Mouse (Mus musculus) brown adipose tissue, adult 24 weeks (tissue): ENCODE results near the gene Tlr2. TPM values are rescaled to one million over a fixed set of nuclear protein-coding genes. Genes with fewer than 3 reads are reported as not detected.

Experiments
- H3K27ac ChIP-seq: fragments of 200-500 bp; replicated peaks from 2 replicates; pipeline ENCODE4 v1.5.1; 2012; ENCODE audit warnings: low read depth, mild to moderate bottlenecking, low read length
- H3K4me1 ChIP-seq: fragments of 200-500 bp; 2 replicates; pipeline ENCODE4 v1.6.1; 2012; ENCODE audit warnings: low read length, mixed read lengths; ENCODE audit not compliant: control insufficient read depth, insufficient read depth, insufficient read length
- H3K4me3 ChIP-seq: fragments of 200-500 bp; 2 replicates; pipeline ENCODE4 v1.5.1; 2012; ENCODE audit warnings: low read depth, mild to moderate bottlenecking, low read length, moderate library complexity; ENCODE audit not compliant: insufficient read depth
- polyA plus RNA-seq: library from polyadenylated mRNA; stranded (reverse); fragments of >200 nt; gene quantifications from 2 replicates; pipeline ENCODE4 v1.2.4, GENCODE M21; 2012; ENCODE audit not compliant: missing spikeins, insufficient read depth, insufficient read length

Gene Tlr2
- polyA plus RNA-seq, 1 experiment, result 1.3 TPM

GRCm38 (mm10) chr3:83797828-83798227 is 43.7 kb downstream of the Tlr2 start:
- Histone ChIP-seq H3K4me1 (no peaks in the 10 kb centered on the region), H3K4me3 (no peak overlapping the region), H3K27ac (no peak overlapping the region)

DNA sequence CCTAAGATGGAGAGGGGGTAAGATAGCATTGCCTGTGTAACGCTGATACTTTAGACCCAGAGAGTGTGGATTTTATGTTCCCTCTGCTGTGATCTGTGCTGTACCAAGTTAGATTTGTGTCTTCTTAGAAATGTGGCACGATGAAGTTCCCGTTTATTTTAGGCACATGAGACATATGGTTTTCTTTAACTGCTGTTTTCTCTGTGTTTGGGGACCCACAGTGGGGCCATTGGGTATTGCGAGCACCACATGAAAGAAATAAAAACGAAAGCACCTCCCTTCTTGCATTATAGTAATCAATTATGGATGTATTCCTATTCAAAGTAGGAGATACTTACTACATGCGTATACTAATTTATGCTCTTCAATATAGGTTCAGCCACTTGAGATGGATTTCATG is 44.5 kb downstream of the Tlr2 start:
- H3K4me3 ChIP-seq, result no peak overlapping the region

GRCm38 (mm10) chr3:83791444-83791843 is 50.1 kb downstream of the Tlr2 start:
- Histone ChIP-seq H3K4me1 (peaks cover 2% of the 10 kb centered on the region; the same call in 1 of the 2 replicates), H3K4me3 (no peak overlapping the region), H3K27ac (no peak overlapping the region)

More for the DNA sequence above, 44.5 kb downstream of the Tlr2 start:
- no peaks in the 10 kb centered on the region for H3K4me1 ChIP-seq
- H3K27ac ChIP-seq, result no peak overlapping the region

DNA sequence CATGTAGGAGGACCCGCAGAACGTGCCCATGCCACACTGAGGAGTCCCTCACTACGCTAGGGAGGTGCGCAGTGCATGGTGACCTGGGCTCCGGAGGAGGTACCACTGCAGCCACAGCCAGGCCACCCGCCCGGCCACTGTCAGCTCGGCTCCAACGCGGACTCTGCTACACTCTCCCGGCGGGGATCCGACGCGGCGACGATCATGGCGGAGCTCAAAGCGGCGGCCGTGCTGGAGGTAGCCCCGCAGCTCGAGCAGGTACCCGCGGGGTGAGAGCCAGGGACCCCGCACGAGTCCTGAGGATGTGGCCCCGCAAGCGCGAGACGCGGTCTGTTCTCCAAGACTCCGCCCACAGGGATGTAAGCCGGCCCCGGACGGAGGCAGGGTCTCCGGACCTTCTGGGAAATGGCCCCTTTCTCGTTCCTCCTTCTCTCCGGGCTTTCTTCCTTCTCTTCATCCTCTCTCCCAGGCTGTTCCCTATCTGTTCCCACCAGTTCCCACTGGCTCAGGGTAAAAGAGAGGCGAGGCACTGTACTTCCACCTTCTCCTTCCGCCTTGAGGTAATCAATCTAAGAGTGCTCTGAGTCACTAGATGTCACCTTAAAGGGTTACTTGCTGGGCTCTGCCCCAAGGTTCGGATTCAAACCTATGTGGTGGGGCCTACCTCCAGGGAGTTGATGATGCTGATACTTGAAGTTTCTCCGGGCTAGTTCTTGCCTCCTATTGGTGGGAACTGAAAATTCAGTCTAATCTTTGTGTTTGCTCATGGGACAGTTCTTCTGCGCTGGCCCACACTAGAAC is 51.7 kb downstream of the Tlr2 start:
- Histone ChIP-seq H3K4me1 (peaks cover 2% of the 10 kb centered on the region; the same call in 1 of the 2 replicates), H3K27ac (no peak overlapping the region), H3K4me3 (peak overlapping the region; percentile 47)

DNA sequence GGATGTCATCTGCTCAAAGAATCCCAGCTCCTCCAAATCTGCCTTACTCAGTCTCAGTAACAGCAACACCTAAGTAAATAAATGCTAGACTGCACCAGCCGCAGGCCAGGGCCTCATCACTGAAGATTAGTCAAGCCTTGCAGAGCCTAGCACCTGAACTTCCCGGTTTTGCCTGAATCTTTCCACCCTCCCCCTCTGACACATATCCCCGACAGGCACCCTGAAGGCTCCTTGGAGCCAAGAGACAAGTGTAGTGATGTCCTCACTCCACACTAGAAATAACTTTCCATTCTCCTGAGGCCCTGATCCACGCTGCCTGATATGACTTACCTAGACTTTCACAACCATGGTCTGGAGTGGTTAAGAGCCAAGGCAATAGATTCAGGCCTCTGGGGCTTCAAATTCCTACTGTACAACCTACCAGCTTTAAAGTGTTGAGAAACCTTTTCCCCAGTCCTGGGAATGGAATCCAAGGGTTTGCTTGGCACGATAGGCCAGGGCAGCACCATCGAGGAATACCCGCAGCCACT is 53.7 kb downstream of the Tlr2 start:
- Histone ChIP-seq H3K4me3 (no peak overlapping the region), H3K4me1 (peaks cover 2% of the 10 kb centered on the region; the same call in 1 of the 2 replicates)

GRCm38 (mm10) chr3:83787086-83787485 is 54.5 kb downstream of the Tlr2 start:
- H3K4me3 ChIP-seq, result no peak overlapping the region
- peaks cover 2% of the 10 kb centered on the region; the same call in 1 of the 2 replicates for H3K4me1 ChIP-seq
- H3K27ac ChIP-seq, result no peak overlapping the region

More for the DNA sequence above, 53.7 kb downstream of the Tlr2 start:
- no peak overlapping the region for H3K27ac ChIP-seq

Other genes with a start within 250 kb of the Tlr2 start
- 6.7 and 8.1 TPM in 2 replicates for gene Sfrp2, start 75.4 kb downstream of the Tlr2 start, polyA plus RNA-seq
- 8.4 and 9.8 TPM in 2 replicates for gene Tmem131l, start 198.4 kb upstream of the Tlr2 start, polyA plus RNA-seq